Mouse (Mus musculus) right cerebral cortex, postnatal 4 days (tissue): ENCODE data around the gene Themis3.

Experiments
- DNase-seq: peaks from one replicate; pipeline ENCODE4 v3.0.0-alpha.2; 2022

Themis3 gene

DNA sequence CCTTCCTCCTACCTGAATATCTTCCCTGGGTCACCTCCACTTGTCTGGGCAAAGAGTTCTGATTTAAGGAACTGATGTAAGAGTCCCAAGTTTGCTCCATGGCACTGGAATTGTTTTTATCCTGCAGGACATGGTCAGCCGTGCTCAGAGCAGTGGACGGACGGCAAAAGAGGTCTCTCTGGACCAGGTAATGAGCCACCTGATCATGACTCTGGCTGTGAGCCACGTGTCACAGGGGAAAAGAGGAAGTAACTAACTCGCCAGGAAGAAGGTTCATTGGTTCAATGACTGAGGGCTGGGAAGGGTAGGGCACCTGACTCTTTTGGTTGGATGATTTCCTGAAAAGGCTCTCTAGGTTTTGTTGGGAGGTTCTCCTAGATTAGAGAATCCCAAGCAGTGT, at the start of gene Themis3:
Gene Themis3 (minus strand): TSS at position 187 of the 400 bp plus-strand sequence.
- DNase-seq = no peak

- DNase-seq = no peak
These were observed 43.7 kb upstream of the Themis3 start for GRCm38 (mm10) chr17:66637951-66638722.

GRCm38 (mm10) chr17:66619996-66620656, 25.7 kb upstream of the Themis3 start:
- no peak for DNase-seq

- DNase-seq = no peak
These were observed 24.9 kb upstream of the Themis3 start for GRCm38 (mm10) chr17:66619255-66619826.

- no peak for DNase-seq
These were observed 15.6 kb upstream of the Themis3 start for GRCm38 (mm10) chr17:66610032-66610431.

DNA sequence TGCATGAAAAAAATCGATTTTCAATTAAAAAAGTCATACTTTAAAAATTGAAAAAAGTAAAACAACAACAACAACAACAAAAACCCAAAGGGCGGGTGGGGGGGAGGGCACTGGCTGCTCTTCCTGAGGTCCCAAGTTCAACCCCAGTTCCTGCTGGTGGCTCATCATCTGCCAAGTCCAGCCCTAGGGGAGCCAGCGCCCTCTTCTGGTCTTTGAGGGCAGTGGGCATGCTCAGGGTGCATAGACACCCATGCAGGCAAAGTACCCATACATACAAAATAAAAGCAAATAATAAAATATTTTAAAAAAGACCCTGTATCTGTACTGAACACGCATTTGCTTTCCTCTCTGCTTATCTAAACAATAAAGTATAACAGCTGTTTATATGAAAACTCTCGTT, 10.5 kb upstream of the Themis3 start:
- DNase-seq = no peak

DNA sequence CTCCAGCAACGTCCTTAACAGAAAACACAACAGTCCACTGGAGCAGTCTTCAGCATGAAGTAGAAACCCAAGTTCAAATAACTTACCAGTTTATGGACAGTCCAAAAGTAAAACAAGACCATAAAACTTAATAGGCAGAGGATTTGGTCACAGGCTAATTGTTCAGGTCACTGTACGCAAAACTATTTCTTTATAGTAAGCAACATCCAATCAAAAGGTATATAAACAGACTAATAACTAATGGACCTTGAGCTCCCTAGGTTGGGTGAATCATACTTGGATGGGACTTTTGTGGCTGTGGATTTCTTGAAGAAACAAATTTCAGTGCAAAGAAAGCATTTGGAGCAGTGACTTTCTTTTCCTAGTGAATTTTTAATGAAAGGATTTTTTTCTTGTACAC, 6.8 kb upstream of the Themis3 start:
- DNase-seq = no peak

- no peak for DNase-seq
These were observed 1.4 kb upstream of the Themis3 start for GRCm38 (mm10) chr17:66595867-66596266.

GRCm38 (mm10) chr17:66595256-66595655, 835 bp upstream of the Themis3 start:
- DNase-seq = no peak

DNA sequence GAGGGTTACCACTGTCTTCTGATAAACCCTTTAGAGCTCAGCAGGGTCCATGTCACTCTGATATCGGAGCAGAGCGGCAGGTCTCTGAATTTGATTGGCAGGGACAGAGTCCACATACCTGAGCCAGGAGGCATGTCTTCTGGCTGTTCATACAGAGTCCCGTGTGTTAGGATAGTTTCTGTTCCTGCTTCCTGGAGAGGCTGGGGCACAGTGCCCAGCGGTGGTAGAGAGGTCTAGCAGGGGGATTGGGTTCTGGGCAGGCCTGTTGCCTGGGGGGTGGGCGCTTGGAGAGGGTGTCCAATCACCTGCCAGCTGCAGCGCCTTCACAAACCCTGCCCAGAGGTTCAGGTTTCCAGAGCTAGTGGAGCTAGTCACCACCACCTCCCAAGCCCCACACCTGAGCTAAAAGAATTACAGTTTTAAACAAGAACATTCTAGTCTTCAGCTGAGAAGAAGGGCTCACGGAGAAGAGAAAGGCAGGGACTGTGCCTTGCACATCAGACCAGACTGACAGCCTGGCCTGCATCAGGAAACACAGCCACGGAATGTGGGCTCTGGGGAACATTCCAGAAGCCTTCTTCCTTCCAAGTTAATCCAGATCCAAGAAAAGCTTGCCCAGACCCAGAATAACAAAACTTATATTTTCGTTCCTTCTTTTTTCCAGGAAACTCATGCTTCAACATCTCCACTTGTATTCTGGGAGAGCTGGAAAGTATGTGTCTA, 3.9 kb downstream of the Themis3 start:
- no peak for DNase-seq

GRCm38 (mm10) chr17:66589864-66590263, 4.6 kb downstream of the Themis3 start:
- no peak for DNase-seq

DNA sequence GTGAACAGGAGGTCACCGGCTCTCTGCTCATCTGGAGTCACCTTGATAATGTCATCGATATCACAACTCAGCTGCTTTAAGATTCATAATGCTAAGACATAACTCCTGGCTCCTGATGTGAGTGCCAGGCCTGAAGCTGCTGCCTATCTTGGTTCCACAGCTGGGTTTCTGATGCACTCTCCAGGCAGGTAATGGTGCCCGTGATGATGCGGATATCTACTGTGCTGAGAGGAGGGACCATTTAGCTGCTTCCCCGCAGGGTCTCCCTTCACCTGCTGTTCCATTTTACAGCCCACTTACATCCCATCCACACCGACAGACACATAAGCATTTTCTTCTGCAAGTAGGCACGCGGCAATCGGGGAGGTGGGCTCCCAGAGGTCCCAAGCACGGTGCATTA, 7.7 kb downstream of the Themis3 start:
- no peak for DNase-seq

DNA sequence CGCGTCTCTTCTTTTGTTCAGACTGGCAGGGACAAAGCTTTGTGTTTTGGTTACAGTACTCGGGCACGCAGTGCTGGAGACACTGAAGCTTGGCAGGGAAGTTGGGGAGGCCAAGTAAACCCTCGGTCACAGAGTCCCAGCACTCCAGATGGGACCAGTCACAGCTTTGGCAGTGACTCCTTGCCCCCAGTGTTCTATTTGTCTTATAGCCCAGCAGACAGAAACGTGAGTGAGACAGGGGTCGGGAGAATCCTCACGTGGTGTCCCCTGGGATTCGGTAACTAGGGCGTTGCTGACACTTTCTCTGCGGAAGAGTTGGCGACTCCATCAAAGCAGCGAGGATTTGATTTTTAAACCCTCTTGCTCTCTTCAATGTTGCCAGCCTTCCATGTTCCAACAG, 8.3 kb downstream of the Themis3 start:
- DNase-seq = no peak

- DNase-seq = no peak
These were observed 13.4 kb downstream of the Themis3 start for GRCm38 (mm10) chr17:66580990-66581389.

DNA sequence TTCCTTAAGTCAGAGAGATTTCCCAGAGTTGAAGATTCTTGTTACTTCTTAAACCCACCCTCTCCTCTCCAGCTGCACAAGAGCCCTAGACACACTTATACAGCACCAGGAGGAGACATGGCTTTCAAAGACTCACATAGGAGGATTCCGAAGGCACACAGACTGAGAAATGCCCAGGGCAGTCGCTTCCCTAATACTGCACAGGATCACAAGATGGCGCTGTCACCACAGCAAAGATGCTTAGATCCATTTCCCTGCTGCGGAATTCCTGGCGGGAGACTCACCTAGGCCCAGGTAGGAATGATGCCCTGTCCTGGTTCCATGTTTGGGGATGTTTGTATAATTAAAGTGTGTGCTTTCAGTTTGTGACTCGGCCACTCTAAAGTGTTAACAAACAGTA, 16.4 kb downstream of the Themis3 start:
- peak; percentile 76 for DNase-seq

DNA sequence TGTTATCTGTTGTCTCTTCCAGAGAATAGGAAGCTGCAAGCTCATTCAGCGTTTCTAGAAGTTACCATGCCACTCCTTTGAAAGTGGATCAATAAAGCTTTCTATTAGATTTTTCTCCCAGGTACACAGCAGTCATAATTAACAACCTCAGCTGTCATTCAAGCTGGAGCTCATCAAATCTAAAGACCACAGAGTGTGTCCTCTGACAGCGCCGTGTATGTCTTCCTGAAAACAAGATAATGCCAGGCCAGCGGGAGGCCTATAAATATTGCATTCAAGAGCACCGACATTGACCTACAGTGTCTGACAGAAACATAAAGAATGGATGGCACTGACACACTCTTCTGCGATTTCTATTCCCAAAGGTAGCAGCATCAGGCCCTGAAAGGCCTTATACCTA, 16.9 kb downstream of the Themis3 start:
- DNase-seq = no peak

GRCm38 (mm10) chr17:66572677-66573060, 21.8 kb downstream of the Themis3 start:
- peak; percentile 46 for DNase-seq

- DNase-seq = no peak
These were observed 22.4 kb downstream of the Themis3 start for GRCm38 (mm10) chr17:66571860-66572676.

- peak; percentile 22 for DNase-seq
These were observed 30.2 kb downstream of the Themis3 start for GRCm38 (mm10) chr17:66564213-66564612.

DNA sequence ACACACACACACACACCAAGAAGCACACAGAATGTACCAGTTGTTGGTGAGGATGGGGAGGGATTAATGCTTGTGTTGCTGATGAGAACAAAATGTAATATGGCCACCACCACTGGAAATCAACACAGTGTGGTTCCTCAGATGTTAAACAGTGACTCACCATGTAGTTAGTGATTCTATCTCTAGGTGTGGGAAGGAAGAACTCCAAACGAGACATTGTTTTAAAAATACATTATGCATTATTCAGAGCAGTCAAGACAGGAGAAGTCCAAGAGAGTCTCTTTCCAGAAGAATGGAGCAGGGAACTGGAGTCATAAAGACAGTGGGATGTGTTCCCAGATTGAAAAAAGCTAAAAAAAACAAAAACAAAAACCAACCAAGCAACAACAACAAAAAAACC, 30.9 kb downstream of the Themis3 start:
- no peak for DNase-seq

DNA sequence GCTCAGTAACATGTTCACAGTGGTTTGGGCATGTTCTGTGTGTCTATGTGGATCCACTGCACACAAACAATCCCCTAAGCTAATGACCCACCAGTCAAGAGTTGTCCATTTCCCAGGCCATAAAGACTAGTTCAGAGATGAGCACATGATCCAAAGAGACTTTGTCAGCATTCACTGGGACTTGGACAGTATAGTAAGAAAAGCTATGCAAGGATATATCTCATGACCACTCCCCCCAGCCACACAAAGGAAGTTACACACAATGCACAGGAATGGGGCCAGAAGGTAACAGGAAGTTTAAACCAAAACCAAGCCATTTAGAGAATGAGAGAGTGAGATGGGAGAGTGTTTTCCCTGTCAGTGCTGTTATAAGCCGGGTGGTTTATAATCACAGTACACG, 33.0 kb downstream of the Themis3 start:
- no peak for DNase-seq
